Mouse (Mus musculus): ENCODE results near the gene Fads2.
"Not testable (repeated sequence)": the region's sequence is repeated elsewhere in the genome, so short reads cannot be mapped to it uniquely, and the experiment has no call there.

Fads2 gene

GRCm38 (mm10) chr19:10101341-10102053, at the start of gene Fads2:
Gene Fads2 (minus strand): TSS chr19:10101746.
- DNase-seq (ENCODE audit: low spot score): peak; percentile 84

- no peak for DNase-seq (ENCODE audit: low spot score)
Observed at GRCm38 (mm10) chr19:10149189-10149588, 47.6 kb upstream of the Fads2 start.

GRCm38 (mm10) chr19:10148555-10148954, 47.0 kb upstream of the Fads2 start:
- no peak for DNase-seq (ENCODE audit: low spot score)

GRCm38 (mm10) chr19:10144464-10144863, 42.9 kb upstream of the Fads2 start:
- no peak for DNase-seq (ENCODE audit: low spot score)

GRCm38 (mm10) chr19:10143667-10144066, 42.1 kb upstream of the Fads2 start:
- no peak for DNase-seq (ENCODE audit: low spot score)

- no peak for DNase-seq (ENCODE audit: low spot score)
Observed at GRCm38 (mm10) chr19:10139736-10140135, 38.2 kb upstream of the Fads2 start.

- no peak for DNase-seq (ENCODE audit: low spot score)
Observed at GRCm38 (mm10) chr19:10137423-10137822, 35.9 kb upstream of the Fads2 start.

GRCm38 (mm10) chr19:10134692-10135091, 33.1 kb upstream of the Fads2 start:
- DNase-seq (ENCODE audit: low spot score): peak; percentile 67

- not testable (repeated sequence) for DNase-seq (ENCODE audit: low spot score)
Observed at GRCm38 (mm10) chr19:10129547-10129946, 28.0 kb upstream of the Fads2 start.

GRCm38 (mm10) chr19:10126479-10127250, 25.1 kb upstream of the Fads2 start:
- DNase-seq (ENCODE audit: low spot score): no peak

GRCm38 (mm10) chr19:10123892-10124634, 22.5 kb upstream of the Fads2 start:
- DNase-seq (ENCODE audit: low spot score): no peak

- no peak for DNase-seq (ENCODE audit: low spot score)
Observed at GRCm38 (mm10) chr19:10122021-10122631, 20.6 kb upstream of the Fads2 start.

- no peak for DNase-seq (ENCODE audit: low spot score)
Observed at GRCm38 (mm10) chr19:10116641-10117040, 15.1 kb upstream of the Fads2 start.

GRCm38 (mm10) chr19:10115373-10116158, 14.0 kb upstream of the Fads2 start:
- DNase-seq (ENCODE audit: low spot score): no peak

GRCm38 (mm10) chr19:10112956-10113355, 11.4 kb upstream of the Fads2 start:
- DNase-seq (ENCODE audit: low spot score): no peak

GRCm38 (mm10) chr19:10108666-10109065, 7.1 kb upstream of the Fads2 start:
- no peak for DNase-seq (ENCODE audit: low spot score)

- no peak for DNase-seq (ENCODE audit: low spot score)
Observed at GRCm38 (mm10) chr19:10108129-10108528, 6.6 kb upstream of the Fads2 start.

- DNase-seq (ENCODE audit: low spot score): no peak
Observed at GRCm38 (mm10) chr19:10107051-10107611, 5.6 kb upstream of the Fads2 start.

GRCm38 (mm10) chr19:10106634-10107033, 5.1 kb upstream of the Fads2 start:
- no peak for DNase-seq (ENCODE audit: low spot score)

- no peak for DNase-seq (ENCODE audit: low spot score)
Observed at GRCm38 (mm10) chr19:10105034-10105493, 3.5 kb upstream of the Fads2 start.

GRCm38 (mm10) chr19:10104234-10104633, 2.7 kb upstream of the Fads2 start:
- no peak for DNase-seq (ENCODE audit: low spot score)

All from ovary, postnatal 14 days (tissue).